Mouse (Mus musculus): ENCODE measurements at regions not wholly inside any gene's neighbourhood (a gene's known extent, or its start where the extent isn't known, plus 50 kb on each side); places are given as distances from the start of the nearest gene placed in this dataset.

DNA sequence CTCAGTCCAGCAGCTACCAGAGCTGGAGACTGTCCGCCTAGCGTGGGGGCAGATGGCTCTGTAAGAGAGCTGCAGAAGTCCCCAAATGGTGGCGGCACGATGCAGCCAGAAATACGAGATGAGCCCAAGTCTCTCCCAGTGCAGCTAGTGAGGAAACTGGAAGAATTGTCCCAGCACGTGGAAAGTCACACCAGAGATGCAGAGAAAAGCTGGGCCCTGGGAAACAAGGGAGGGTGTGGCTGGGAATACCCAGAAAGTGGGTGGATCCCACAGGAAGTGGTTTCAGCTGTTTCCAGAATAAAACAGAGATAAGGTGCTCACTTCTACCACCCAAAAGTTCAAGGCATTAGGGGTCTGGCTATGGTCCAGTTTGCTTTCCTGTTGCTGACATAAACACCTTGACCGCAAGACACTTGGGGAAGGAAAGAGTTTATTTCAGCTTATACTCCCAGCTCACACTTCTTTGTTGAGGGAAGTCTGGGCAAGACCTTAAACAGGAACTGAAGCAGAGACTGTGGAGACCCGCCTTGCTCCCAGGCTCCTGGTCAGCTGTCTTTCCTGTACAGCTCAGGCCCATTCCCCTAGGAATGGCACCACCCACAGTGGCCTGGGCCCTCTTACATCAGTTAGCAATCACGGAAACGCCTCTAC, 184.5 kb upstream of the Jmjd1c start:
- H3K27ac ChIP-seq (ENCODE audit: insufficient read depth, low read length) = no peak overlapping the region
- H3K4me1 ChIP-seq (ENCODE audit: control insufficient read depth, insufficient read depth, low read length) = peaks cover 3% of the 10 kb centered on the region; the same call in 1 of the 2 replicates
- TF ChIP-seq CTCF (IDR thresholded peaks at IDR 0.05; ENCODE audit: borderline replicate concordance, insufficient read depth, low read length) (no peak), POLR2A (IDR thresholded peaks at IDR 0.05; ENCODE audit: low read depth, low read length) (no peak)
- no peak overlapping the region for H3K4me3 ChIP-seq (ENCODE audit: insufficient read depth, low read length)

DNA sequence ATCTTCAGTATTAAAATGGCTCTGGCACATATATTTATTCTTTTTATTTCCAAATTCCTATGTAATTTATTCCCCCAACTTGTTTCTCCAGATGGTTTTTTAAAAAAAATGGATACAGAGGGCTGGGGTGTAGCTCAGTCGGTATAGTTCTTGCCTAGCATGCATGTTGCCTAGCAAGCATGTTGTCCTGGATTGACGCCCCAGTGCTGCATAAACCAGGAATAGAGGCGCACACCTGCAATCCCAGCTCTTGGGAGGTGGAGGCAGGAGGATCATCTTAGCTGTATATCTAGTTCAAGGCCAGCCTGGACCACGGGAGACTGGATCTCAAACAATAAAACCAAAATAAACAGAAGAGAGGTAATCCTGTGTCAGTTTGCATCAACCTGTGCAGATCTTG, 183.5 kb upstream of the Jmjd1c start:
- TF ChIP-seq POLR2A (IDR thresholded peaks at IDR 0.05; ENCODE audit: low read depth, low read length) = no peak
- TF ChIP-seq CTCF (IDR thresholded peaks at IDR 0.05; ENCODE audit: borderline replicate concordance, insufficient read depth, low read length) = no peak
- H3K4me1 ChIP-seq (ENCODE audit: control insufficient read depth, insufficient read depth, low read length) = peaks cover 3% of the 10 kb centered on the region; the same call in 1 of the 2 replicates
- H3K27ac ChIP-seq (ENCODE audit: insufficient read depth, low read length) = no peak overlapping the region
- H3K4me3 ChIP-seq (ENCODE audit: insufficient read depth, low read length) = no peak overlapping the region

- Histone ChIP-seq H3K27ac (ENCODE audit: insufficient read depth, low read length) (no peak overlapping the region), H3K4me1 (ENCODE audit: control insufficient read depth, insufficient read depth, low read length) (peaks cover 3% of the 10 kb centered on the region; the same call in 1 of the 2 replicates), H3K4me3 (ENCODE audit: insufficient read depth, low read length) (no peak overlapping the region)
- no peak for TF ChIP-seq CTCF (IDR thresholded peaks at IDR 0.05; ENCODE audit: borderline replicate concordance, insufficient read depth, low read length)
- TF ChIP-seq POLR2A (IDR thresholded peaks at IDR 0.05; ENCODE audit: low read depth, low read length) = no peak
These were observed 182.7 kb upstream of the Jmjd1c start for GRCm38 (mm10) chr10:66913187-66913586.

- no peak for TF ChIP-seq CTCF (IDR thresholded peaks at IDR 0.05; ENCODE audit: borderline replicate concordance, insufficient read depth, low read length)
- TF ChIP-seq POLR2A (IDR thresholded peaks at IDR 0.05; ENCODE audit: low read depth, low read length) = no peak
- Histone ChIP-seq H3K27ac (ENCODE audit: insufficient read depth, low read length) (no peak overlapping the region), H3K4me1 (ENCODE audit: control insufficient read depth, insufficient read depth, low read length) (peaks cover 3% of the 10 kb centered on the region; the same call in 1 of the 2 replicates), H3K4me3 (ENCODE audit: insufficient read depth, low read length) (no peak overlapping the region)
These were observed 182.3 kb upstream of the Jmjd1c start for GRCm38 (mm10) chr10:66913627-66914026.

DNA sequence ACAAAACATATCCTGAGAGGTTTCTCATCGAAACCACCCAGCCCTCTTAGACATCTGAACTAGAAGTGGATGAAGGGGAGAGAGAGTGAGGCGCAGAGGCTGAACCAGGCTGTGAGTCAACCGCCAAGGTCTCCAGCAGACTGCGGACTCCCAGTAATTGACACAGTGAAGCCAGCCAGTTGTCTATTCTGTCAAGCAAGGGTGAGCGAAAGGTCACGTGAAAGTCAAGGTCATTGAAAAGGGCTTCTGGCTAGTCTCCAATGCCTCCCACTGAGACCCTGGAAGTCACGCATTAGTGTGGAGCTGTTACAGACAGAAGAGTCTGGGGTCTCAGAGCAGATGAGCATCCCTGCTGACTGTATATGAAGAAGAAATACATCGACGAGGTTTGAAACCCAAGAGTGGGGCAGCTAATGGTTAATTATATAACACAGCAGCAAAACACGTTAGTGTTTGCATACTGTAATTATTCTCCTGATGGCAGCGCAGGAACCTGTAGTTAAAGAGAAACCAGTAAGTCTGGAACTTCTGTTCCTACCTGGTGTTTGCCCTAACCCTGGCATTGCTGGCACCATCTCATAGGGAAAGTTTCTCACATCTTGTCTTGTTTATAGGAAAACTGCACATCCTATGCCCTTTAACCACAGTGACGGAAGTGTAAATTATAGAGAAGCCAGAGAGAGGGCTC, 181.5 kb upstream of the Jmjd1c start:
- no peak for TF ChIP-seq POLR2A (IDR thresholded peaks at IDR 0.05; ENCODE audit: low read depth, low read length)
- TF ChIP-seq CTCF (IDR thresholded peaks at IDR 0.05; ENCODE audit: borderline replicate concordance, insufficient read depth, low read length) = no peak
- H3K4me3 ChIP-seq (ENCODE audit: insufficient read depth, low read length) = no peak overlapping the region
- H3K4me1 ChIP-seq (ENCODE audit: control insufficient read depth, insufficient read depth, low read length) = peaks cover 3% of the 10 kb centered on the region; the same call in 1 of the 2 replicates
- no peak overlapping the region for H3K27ac ChIP-seq (ENCODE audit: insufficient read depth, low read length)

- Histone ChIP-seq H3K4me3 (ENCODE audit: insufficient read depth, low read length) (no peak overlapping the region), H3K4me1 (ENCODE audit: control insufficient read depth, insufficient read depth, low read length) (peaks cover 7% of the 10 kb centered on the region), H3K27ac (ENCODE audit: insufficient read depth, low read length) (no peak overlapping the region)
- TF ChIP-seq POLR2A (IDR thresholded peaks at IDR 0.05; ENCODE audit: low read depth, low read length) (no peak), CTCF (IDR thresholded peaks at IDR 0.05; ENCODE audit: borderline replicate concordance, insufficient read depth, low read length) (no peak)
These were observed 180.1 kb upstream of the Jmjd1c start for GRCm38 (mm10) chr10:66915801-66916200.

DNA sequence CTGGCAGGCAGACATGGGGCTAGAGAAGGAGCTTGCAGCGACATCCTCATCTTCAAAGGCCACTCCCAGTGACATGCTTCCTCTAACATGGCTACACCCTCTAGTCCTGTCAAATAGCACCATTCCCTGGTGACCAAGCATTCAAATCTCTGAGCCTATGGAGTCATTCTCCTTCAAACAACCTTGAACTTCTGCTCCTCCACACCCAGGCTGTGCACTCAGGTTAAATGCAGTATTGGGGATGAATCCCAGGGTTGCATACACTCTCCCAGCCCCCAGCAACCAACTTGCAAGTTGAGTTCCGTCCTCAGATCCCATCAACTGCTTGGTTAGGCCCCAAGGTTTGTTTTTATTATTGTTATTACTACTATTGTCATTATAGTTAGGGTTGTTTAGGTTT, 178.2 kb upstream of the Jmjd1c start:
- H3K4me3 ChIP-seq (ENCODE audit: insufficient read depth, low read length) = no peak overlapping the region
- no peak overlapping the region for H3K27ac ChIP-seq (ENCODE audit: insufficient read depth, low read length)
- peaks cover 12% of the 10 kb centered on the region for H3K4me1 ChIP-seq (ENCODE audit: control insufficient read depth, insufficient read depth, low read length)
- no peak for TF ChIP-seq POLR2A (IDR thresholded peaks at IDR 0.05; ENCODE audit: low read depth, low read length)
- TF ChIP-seq CTCF (IDR thresholded peaks at IDR 0.05; ENCODE audit: borderline replicate concordance, insufficient read depth, low read length) = no peak

GRCm38 (mm10) chr10:66918713-66919112, 177.2 kb upstream of the Jmjd1c start:
- Histone ChIP-seq H3K4me3 (ENCODE audit: insufficient read depth, low read length) (no peak overlapping the region), H3K27ac (ENCODE audit: insufficient read depth, low read length) (no peak overlapping the region), H3K4me1 (ENCODE audit: control insufficient read depth, insufficient read depth, low read length) (peaks cover 12% of the 10 kb centered on the region)
- no peak for TF ChIP-seq POLR2A (IDR thresholded peaks at IDR 0.05; ENCODE audit: low read depth, low read length)
- TF ChIP-seq CTCF (IDR thresholded peaks at IDR 0.05; ENCODE audit: borderline replicate concordance, insufficient read depth, low read length) = no peak

- peaks cover 12% of the 10 kb centered on the region for H3K4me1 ChIP-seq (ENCODE audit: control insufficient read depth, insufficient read depth, low read length)
- no peak for TF ChIP-seq POLR2A (IDR thresholded peaks at IDR 0.05; ENCODE audit: low read depth, low read length)
- peak overlapping the region; percentile 74 for H3K27ac ChIP-seq (ENCODE audit: insufficient read depth, low read length)
- H3K4me3 ChIP-seq (ENCODE audit: insufficient read depth, low read length) = peak overlapping the region; percentile 9; the same call in 1 of the 2 replicates
These were observed 175.8 kb upstream of the Jmjd1c start for GRCm38 (mm10) chr10:66919953-66920760.
